Mouse (Mus musculus) myocyte (in vitro differentiated cells): Measurements from ENCODE around the gene Anapc15.

Experiments
- CEBPB ChIP-seq: IDR thresholded peaks from 2 replicates; pipeline ENCODE4 v1.6.1; 2011; ENCODE audit warnings: mild to moderate bottlenecking, moderate library complexity; ENCODE audit not compliant: poor library complexity, insufficient read depth, severe bottlenecking
- E2F4 ChIP-seq: IDR thresholded peaks from one replicate; pipeline ENCODE4 v1.6.1; 2011; ENCODE audit warnings: mild to moderate bottlenecking, control low read depth, moderate library complexity; ENCODE audit not compliant: insufficient read depth
- MAX ChIP-seq: IDR thresholded peaks from one replicate; pipeline ENCODE4 v1.6.1; 2011; ENCODE audit warnings: low read depth, mild to moderate bottlenecking, control low read depth
- MYOD1 ChIP-seq, 3 experiments: IDR thresholded peaks; one replicate each; pipeline ENCODE4 v1.6.1; 2011; ENCODE audit warnings: control low read depth in 2 of 3, low read depth in 2 of 3, mild to moderate bottlenecking in 2 of 3, moderate library complexity in 1 of 3; ENCODE audit not compliant: insufficient read length in 2 of 3, control insufficient read depth in 1 of 3
- MYOG ChIP-seq, 3 experiments: IDR thresholded peaks; one replicate each; pipeline ENCODE4 v1.6.1; 2011; ENCODE audit warnings: control low read depth in 2 of 3, low read depth in 2 of 3, mild to moderate bottlenecking in 2 of 3; ENCODE audit not compliant: insufficient read length in 2 of 3, control insufficient read depth in 1 of 3, insufficient read depth in 1 of 3
- POLR2A ChIP-seq: IDR thresholded peaks from one replicate; pipeline ENCODE4 v1.6.1; 2011; ENCODE audit warnings: low read depth, mild to moderate bottlenecking, control low read depth, moderate library complexity; ENCODE audit not compliant: insufficient read length
- POLR2AphosphoS2 ChIP-seq: IDR thresholded peaks from one replicate; pipeline ENCODE4 v1.6.1; 2011; ENCODE audit warnings: low read depth, control low read depth; ENCODE audit not compliant: insufficient read length
- REST ChIP-seq: IDR thresholded peaks from one replicate; pipeline ENCODE4 v1.6.1; 2011; ENCODE audit warnings: mild to moderate bottlenecking, control low read depth, moderate library complexity; ENCODE audit not compliant: insufficient read depth, insufficient read length
- SRF ChIP-seq: IDR thresholded peaks from one replicate; pipeline ENCODE4 v1.6.1; 2011; ENCODE audit warnings: low read depth; ENCODE audit not compliant: control insufficient read depth, insufficient read length
- TCF12 ChIP-seq: IDR thresholded peaks from one replicate; pipeline ENCODE4 v1.6.1; 2011; ENCODE audit warnings: mild to moderate bottlenecking, control low read depth; ENCODE audit not compliant: poor library complexity, insufficient read depth, severe bottlenecking
- TCF3 ChIP-seq: IDR thresholded peaks from one replicate; pipeline ENCODE4 v1.6.1; 2011; ENCODE audit warnings: low read depth, control low read depth; ENCODE audit not compliant: insufficient read length
- USF1 ChIP-seq: IDR thresholded peaks from one replicate; pipeline ENCODE4 v1.6.1; 2011; ENCODE audit warnings: low read depth, mild to moderate bottlenecking, control low read depth, moderate library complexity

DNA sequence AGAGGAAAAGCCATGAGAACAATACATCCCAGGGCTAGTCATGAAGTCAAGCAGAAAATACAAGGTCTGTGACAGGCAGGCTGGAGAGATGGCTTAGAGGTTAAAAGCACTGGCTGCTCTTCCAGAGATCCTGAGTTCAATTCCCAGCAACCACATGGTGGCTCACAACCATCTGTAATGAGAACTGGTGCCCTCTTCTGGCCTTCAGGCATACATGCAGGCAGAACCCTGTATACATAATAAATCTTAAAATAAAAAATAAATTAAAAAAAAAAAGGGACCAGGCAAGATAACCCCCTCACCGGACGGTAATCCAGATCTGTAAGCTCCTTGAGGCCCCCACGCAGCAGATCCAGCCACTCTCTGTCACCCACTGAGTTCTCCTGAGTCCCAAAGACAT lies 33.1 kb upstream of the Anapc15 start:
- TF ChIP-seq MYOD1 (IDR thresholded peaks at IDR 0.05; ENCODE audit: control insufficient read depth in 1 of 3, insufficient read length in 2 of 3, low read depth in 2 of 3) (no peak), POLR2A (no peak), E2F4 (no peak), USF1 (no peak), TCF3 (no peak), SRF (no peak), MAX (no peak), CEBPB (no peak), TCF12 (no peak), POLR2AphosphoS2 (no peak), MYOG (IDR thresholded peaks at IDR 0.05; ENCODE audit: control insufficient read depth in 1 of 3, insufficient read depth in 1 of 3, insufficient read length in 2 of 3, low read depth in 2 of 3) (no peak), REST (no peak)
